Mouse (Mus musculus) stomach, postnatal 0 days (tissue): ENCODE measurements at regions not wholly inside any gene's neighbourhood (a gene's known extent, or its start where the extent isn't known, plus 50 kb on each side); places are given as distances from the start of the nearest gene placed in this dataset.

Source experiments
- ATAC-seq: fragments of 200-750 bp; cut with Nextera tagmentation; 2 replicates; pipeline ENCODE4 v1.8.0; 2017; ENCODE audit not compliant: low FRiP score, low TSS enrichment
- DNase-seq: peaks from one replicate; pipeline ENCODE4 v3.0.0-alpha.2; 2016; ENCODE audit warnings: low spot score
- H3K27ac ChIP-seq: fragments of 300-500 bp; sonication (generic); replicated peaks from 2 replicates; pipeline ENCODE4 v1.5.1; 2014; ENCODE audit warnings: mild to moderate bottlenecking, control low read depth
- H3K27me3 ChIP-seq: fragments of 300-500 bp; sonication (generic); 2 replicates; pipeline ENCODE4 v1.6.1; 2014; ENCODE audit warnings: low read length; ENCODE audit not compliant: control insufficient read depth, insufficient read depth
- H3K36me3 ChIP-seq: fragments of 300-500 bp; sonication (generic); 2 replicates; pipeline ENCODE4 v1.6.1; 2014; ENCODE audit warnings: low read length, mixed read lengths; ENCODE audit not compliant: control insufficient read depth, insufficient read depth
- H3K4me1 ChIP-seq: fragments of 300-500 bp; sonication (generic); replicated peaks from 2 replicates; pipeline ENCODE4 v1.6.1; 2014; ENCODE audit warnings: antibody characterized with exemption; ENCODE audit not compliant: control insufficient read depth, insufficient read depth
- H3K4me2 ChIP-seq: fragments of 300-500 bp; sonication (generic); replicated peaks from 2 replicates; pipeline ENCODE4 v1.6.1; 2014; ENCODE audit warnings: low read depth, mild to moderate bottlenecking, control low read depth, moderate library complexity
- H3K4me3 ChIP-seq: fragments of 300-500 bp; sonication (generic); 2 replicates; pipeline ENCODE4 v1.5.1; 2014; ENCODE audit warnings: low read depth, low read length, control low read depth
- H3K9ac ChIP-seq: fragments of 300-500 bp; sonication (generic); 2 replicates; pipeline ENCODE4 v1.6.1; 2014; ENCODE audit warnings: mild to moderate bottlenecking, low read length, control low read depth, mixed read lengths
- H3K9me3 ChIP-seq: fragments of 300-500 bp; sonication (generic); 2 replicates; pipeline ENCODE4 v1.6.1; 2016; ENCODE audit warnings: low read length; ENCODE audit not compliant: control insufficient read depth
- CTCF ChIP-seq: IDR thresholded peaks from 2 replicates; pipeline ENCODE4 v1.5.1; 2016; ENCODE audit warnings: antibody characterized with exemption, low read depth, mild to moderate bottlenecking, moderate library complexity
- EP300 ChIP-seq: optimal IDR thresholded peaks from 2 replicates; pipeline ENCODE3; 2016; ENCODE audit warnings: antibody characterized with exemption
- WGBS: fragments of 180-500 bp; shearing (Covaris S2); extraction: QIAGEN DNeasy Blood & Tissue Kit; methylation state at CpG from one replicate; pipeline ENCODE4 v1.1.7; 2014; 5-methylcytosine and 5-hydroxymethylcytosine counted together

- H3K27me3 ChIP-seq: no peaks in the 10 kb centered on the region
- DNase-seq: no peak
- H3K27ac ChIP-seq: no peak overlapping the region
- ATAC-seq: no peak
- 0 out of 2 replicates have a peak, but pooled peaks cover 2% of the 10 kb centered on the region for H3K4me1 ChIP-seq
- no peaks in the 10 kb centered on the region for H3K36me3 ChIP-seq
- TF ChIP-seq EP300: no peak
- no peak for TF ChIP-seq CTCF
- no peak overlapping the region for H3K9ac ChIP-seq
- WGBS: 61% methylated on average over 2 of the region's 2 CpGs
- no peak overlapping the region for H3K4me3 ChIP-seq
- no peak overlapping the region for H3K4me2 ChIP-seq
- H3K9me3 ChIP-seq: no peaks in the 10 kb centered on the region
Observed at GRCm38 (mm10) chr4:64804996-64805395, 319.0 kb upstream of the Pappa start.

GRCm38 (mm10) chr4:64807148-64807547, 316.8 kb upstream of the Pappa start:
- no peaks in the 10 kb centered on the region for H3K27me3 ChIP-seq
- no peak overlapping the region for H3K4me2 ChIP-seq
- DNase-seq: no peak
- 0 out of 2 replicates have a peak, but pooled peaks cover 2% of the 10 kb centered on the region for H3K4me1 ChIP-seq
- no peak overlapping the region for H3K27ac ChIP-seq
- H3K9me3 ChIP-seq: no peaks in the 10 kb centered on the region
- TF ChIP-seq CTCF (no peak), EP300 (no peak)
- no peaks in the 10 kb centered on the region for H3K36me3 ChIP-seq
- no peak for ATAC-seq
- WGBS: 88% methylated on average over 1 of the region's 1 CpGs
- no peak overlapping the region for H3K4me3 ChIP-seq
- no peak overlapping the region for H3K9ac ChIP-seq

GRCm38 (mm10) chr4:64811974-64812373, 312.0 kb upstream of the Pappa start:
- TF ChIP-seq EP300: no peak
- no peak for TF ChIP-seq CTCF
- ATAC-seq (no peak), DNase-seq (no peak)
- Histone ChIP-seq H3K4me2 (no peak overlapping the region), H3K4me3 (no peak overlapping the region), H3K4me1 (no peaks in the 10 kb centered on the region), H3K9me3 (no peaks in the 10 kb centered on the region), H3K27me3 (no peaks in the 10 kb centered on the region), H3K9ac (no peak overlapping the region), H3K27ac (no peak overlapping the region), H3K36me3 (no peaks in the 10 kb centered on the region)

- 61% methylated on average over 4 of the region's 4 CpGs for WGBS
- no peak overlapping the region for H3K4me2 ChIP-seq
- H3K9me3 ChIP-seq: no peaks in the 10 kb centered on the region
- H3K27me3 ChIP-seq: no peaks in the 10 kb centered on the region
- TF ChIP-seq EP300 (no peak), CTCF (no peak)
- H3K9ac ChIP-seq: no peak overlapping the region
- no peak overlapping the region for H3K27ac ChIP-seq
- DNase-seq (no peak), ATAC-seq (no peak)
- no peak overlapping the region for H3K4me3 ChIP-seq
- H3K4me1 ChIP-seq: no peaks in the 10 kb centered on the region
- no peaks in the 10 kb centered on the region for H3K36me3 ChIP-seq
Observed at GRCm38 (mm10) chr4:64812812-64813211, 311.2 kb upstream of the Pappa start.

- H3K4me3 ChIP-seq: no peak overlapping the region
- no peaks in the 10 kb centered on the region for H3K9me3 ChIP-seq
- ATAC-seq (no peak), DNase-seq (no peak)
- no peak overlapping the region for H3K4me2 ChIP-seq
- 38% methylated on average over 2 of the region's 2 CpGs for WGBS
- H3K27me3 ChIP-seq: no peaks in the 10 kb centered on the region
- no peaks in the 10 kb centered on the region for H3K36me3 ChIP-seq
- TF ChIP-seq CTCF (peak; percentile 76), EP300 (no peak)
- no peaks in the 10 kb centered on the region for H3K4me1 ChIP-seq
- H3K9ac ChIP-seq: no peak overlapping the region
- H3K27ac ChIP-seq: no peak overlapping the region
Observed at GRCm38 (mm10) chr4:64832882-64833281, 291.1 kb upstream of the Pappa start.

GRCm38 (mm10) chr4:64874521-64874920, 249.5 kb upstream of the Pappa start:
- H3K9me3 ChIP-seq: no peaks in the 10 kb centered on the region
- no peak for DNase-seq
- no peak overlapping the region for H3K27ac ChIP-seq
- H3K27me3 ChIP-seq: no peaks in the 10 kb centered on the region
- no peak overlapping the region for H3K4me2 ChIP-seq
- H3K9ac ChIP-seq: no peak overlapping the region
- TF ChIP-seq CTCF: no peak
- TF ChIP-seq EP300: no peak
- H3K36me3 ChIP-seq: no peaks in the 10 kb centered on the region
- no peak overlapping the region for H3K4me3 ChIP-seq
- no peak for ATAC-seq
- 64% methylated on average over 2 of the region's 2 CpGs for WGBS
- no peaks in the 10 kb centered on the region for H3K4me1 ChIP-seq
